Mouse (Mus musculus): ENCODE measurements at regions not wholly inside any gene's neighbourhood (a gene's known extent, or its start where the extent isn't known, plus 50 kb on each side); places are given as distances from the start of the nearest gene placed in this dataset.

- no peak for DNase-seq
These were observed 322.9 kb upstream of the Slco3a1 start for GRCm38 (mm10) chr7:74877466-74877865.

GRCm38 (mm10) chr7:74876667-74877066, 322.1 kb upstream of the Slco3a1 start:
- no peak for DNase-seq

DNA sequence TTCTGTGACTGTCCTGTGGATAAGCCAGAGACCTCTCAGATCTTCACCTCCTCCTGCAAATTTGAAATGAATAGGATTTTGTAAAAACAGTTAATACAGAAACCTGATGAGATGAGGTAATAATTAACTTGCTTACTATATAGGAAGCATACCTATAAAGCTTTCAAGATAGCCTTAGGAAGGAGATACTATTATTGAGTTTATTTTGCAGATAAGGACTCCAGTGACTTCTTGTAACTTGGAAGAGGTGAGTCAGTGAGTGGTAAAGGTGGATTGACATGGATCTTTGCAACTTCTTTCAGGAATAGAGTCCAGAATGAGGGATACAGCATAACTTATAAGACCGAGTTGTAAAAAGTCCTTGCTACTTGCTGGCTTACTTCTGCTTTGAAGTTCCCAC, 315.7 kb upstream of the Slco3a1 start:
- no peak for DNase-seq

GRCm38 (mm10) chr7:74862727-74863126, 308.1 kb upstream of the Slco3a1 start:
- peak; percentile 5 for DNase-seq

DNA sequence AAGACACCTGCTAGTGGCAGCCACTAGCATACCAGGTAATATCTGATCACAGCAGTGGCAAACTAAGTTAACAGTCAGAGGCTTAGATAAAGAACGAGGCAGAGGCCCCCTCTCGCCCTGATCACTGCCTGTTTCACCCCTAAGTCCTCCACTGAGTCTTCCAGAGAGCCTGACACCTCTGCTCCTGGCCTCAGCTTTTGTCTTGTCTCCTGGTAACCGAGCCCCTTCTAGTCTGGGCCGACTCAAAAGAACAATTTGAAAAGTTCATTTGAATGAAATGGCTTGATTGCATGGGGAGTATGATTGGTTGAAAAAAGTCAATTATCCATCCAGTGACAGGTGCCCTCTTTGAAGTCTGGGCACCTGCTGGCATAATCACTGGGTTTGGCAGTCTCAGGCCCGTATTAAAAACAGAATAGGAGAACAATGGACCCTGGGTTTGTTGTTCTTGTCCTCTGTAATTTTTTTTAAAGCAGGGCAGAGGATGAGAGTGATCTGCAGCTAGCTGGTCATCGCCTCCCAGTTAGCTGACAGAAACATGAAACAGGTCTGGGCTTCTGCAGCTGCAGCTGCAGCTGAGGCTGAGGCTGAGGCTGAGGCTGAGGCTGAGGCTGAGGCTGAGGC, 289.8 kb upstream of the Slco3a1 start:
- DNase-seq, result no peak

DNA sequence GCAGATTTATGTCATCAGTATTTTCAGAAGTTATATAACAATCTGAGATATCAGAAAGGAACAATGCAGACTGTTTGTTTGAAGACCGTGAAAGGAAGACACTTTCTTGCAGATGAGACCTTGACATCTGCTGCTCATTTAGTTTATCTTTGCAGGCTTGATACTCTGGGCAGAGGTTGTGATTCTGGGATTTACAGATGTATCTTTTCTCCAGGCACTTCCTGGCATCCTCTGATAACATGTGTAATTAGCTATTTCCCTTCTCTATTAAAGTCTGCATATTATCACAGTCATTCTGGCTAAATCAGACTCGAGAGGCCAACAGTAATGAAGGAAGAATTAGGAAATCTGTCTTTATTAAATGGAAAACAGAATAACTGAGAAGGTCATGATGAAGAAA, 268.7 kb upstream of the Slco3a1 start:
- no peak for DNase-seq

- no peak for DNase-seq
These were observed 238.7 kb upstream of the Slco3a1 start for GRCm38 (mm10) chr7:74793241-74793640.

GRCm38 (mm10) chr7:74788696-74789095, 234.1 kb upstream of the Slco3a1 start:
- no peak for DNase-seq

- DNase-seq, result no peak
These were observed 217.1 kb upstream of the Slco3a1 start for GRCm38 (mm10) chr7:74771435-74772406.

DNA sequence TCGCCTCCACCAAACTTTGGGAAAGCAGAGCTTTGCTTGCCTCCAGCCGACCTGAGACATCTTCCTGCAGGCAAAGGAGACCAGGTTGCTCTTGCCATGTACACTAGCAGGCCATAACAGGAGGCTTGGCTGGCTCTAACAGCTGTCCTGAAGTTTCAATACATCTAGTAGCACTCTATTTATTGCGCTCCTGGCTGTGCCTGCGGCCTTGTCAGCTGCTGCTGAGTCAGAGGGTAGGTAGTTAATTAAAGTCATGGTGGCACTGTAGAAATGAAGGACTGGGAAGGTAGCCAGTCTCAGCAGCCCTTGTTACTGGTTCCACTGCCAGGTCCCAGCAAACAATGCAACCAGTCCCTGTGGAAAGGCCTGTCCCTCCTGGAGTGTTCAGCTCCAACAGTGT, 212.0 kb upstream of the Slco3a1 start:
- DNase-seq, result peak; percentile 49

DNA sequence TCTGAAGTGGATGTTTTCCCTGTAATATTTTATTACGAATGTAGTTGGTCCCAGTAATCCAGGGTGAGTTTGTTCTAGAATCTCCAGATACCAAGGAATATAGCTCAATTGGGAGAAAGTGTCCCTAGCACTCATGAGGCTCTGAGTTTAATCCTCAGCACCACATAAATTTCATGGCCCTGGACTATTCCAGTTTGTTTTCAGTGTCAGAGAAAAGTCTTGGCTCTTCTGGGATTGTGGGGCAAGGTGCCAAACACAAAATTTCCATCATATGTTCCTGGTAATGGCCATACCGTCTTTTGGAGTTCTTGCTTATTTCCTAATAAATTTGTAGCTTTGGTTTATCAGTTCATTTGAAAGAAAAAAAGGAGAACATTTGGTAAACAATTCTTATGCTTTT, 202.9 kb upstream of the Slco3a1 start:
- DNase-seq, result no peak

GRCm38 (mm10) chr7:74747704-74748103, 193.1 kb upstream of the Slco3a1 start:
- no peak for DNase-seq

GRCm38 (mm10) chr7:74734941-74735340, 180.4 kb upstream of the Slco3a1 start:
- DNase-seq, result no peak

GRCm38 (mm10) chr7:74726324-74726991, 171.9 kb upstream of the Slco3a1 start:
- no peak for DNase-seq

DNA sequence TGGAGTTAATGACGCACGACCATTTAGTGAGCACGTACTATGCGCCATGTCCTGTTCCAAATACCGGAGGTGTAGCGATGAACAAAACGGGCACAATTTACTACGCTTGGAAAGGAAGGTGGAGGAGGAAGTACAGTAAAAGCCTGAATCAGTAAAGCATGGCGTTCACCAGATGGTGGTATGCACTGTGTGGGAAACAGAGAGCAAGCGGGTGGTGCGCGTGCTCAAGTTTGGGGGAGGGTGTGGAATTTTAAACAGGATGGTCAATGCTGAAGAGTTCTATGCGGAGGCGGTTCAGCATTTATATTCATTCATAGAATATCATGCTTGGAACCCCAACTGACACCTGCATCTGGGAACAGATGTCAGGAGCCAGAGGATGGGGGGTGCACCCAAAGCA, 164.7 kb upstream of the Slco3a1 start:
- no peak for DNase-seq

DNA sequence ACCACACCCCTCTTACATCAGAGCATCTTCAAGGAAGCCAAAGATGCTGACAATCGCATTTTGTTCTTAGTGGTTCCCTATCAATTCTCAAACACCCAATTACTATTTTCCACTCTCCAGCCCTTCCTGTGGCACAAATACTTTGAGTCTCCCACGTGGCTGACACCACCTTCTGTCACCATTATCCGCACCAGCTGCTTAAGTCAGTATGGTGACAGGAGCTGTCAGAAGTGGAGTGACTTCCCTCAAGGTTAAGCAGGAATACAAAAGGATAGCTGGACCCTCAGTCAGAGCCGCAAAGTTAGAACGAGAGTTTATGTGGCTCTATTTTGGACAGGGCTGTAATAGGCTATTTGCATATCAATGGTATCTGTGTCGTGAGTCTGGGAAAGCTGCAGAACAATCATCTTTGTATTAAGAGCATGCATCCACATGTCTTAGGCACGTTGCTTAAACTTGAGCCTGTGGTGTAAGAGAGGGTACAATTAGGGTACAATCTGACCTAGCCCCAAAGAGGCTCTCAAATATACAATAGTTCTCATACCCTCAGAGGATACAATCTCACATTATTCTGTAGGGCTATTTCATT, 155.5 kb upstream of the Slco3a1 start:
- DNase-seq, result no peak

GRCm38 (mm10) chr7:74709006-74709405, 154.4 kb upstream of the Slco3a1 start:
- DNase-seq, result no peak

DNA sequence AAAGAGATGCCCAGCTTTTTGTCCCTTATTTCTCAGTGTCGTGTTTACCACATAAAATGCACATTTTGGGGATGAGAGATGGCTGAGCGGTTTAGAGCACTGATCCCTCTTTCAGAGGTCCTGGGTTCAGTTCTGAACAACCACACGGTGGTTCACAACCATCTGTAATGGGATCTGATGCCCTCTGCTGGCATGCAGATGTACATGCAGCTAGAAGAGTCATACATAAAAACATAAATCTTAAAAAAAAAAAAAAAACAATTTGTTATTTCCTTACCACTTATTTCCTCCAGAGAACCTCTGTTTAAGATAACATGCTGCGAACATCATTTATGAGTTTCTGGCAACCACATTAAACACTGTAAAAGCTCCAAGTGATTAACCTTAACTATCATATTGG, 149.0 kb upstream of the Slco3a1 start:
- no peak for DNase-seq

GRCm38 (mm10) chr7:74697794-74698354, 143.3 kb upstream of the Slco3a1 start:
- no peak for DNase-seq

DNA sequence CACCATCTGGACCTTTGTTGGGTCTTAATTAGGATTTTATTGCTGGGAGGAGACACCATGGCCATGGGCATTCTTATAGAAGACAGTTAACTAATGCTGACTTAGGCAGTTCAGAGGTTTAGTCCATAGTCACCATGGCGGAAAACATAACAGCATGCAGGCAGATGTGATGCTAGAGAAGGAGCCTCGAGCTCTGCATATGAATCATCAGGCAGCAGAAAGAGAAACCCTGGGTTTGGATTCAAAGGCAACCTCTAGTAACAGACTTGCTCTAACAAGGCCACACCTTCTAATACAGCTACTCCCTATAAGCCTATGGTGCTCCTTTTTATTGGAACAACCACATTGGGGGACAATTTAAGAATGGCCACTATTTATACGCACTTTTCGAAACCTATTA, 141.7 kb upstream of the Slco3a1 start:
- no peak for DNase-seq

DNA sequence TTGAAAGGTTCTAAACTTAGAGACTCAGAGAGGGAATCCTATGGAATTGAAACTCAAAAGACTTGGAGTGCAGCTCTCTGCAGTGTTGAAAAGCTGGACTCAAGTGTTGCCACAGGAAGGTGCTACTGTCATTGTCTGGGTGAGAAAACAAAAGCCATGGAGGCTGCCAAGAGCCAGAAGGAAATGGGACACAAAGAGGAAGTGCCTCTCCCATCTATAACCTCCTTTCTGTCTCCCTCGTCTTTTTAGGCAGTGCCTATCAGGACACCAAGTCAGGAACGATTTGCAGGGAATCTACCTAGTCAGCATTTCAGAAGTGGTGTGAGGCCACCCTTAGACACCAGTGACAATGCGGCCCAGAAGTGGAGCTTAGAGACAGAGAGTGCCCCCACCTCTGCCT, 138.5 kb upstream of the Slco3a1 start:
- peak; percentile 9 for DNase-seq

- no peak for DNase-seq
These were observed 136.1 kb upstream of the Slco3a1 start for GRCm38 (mm10) chr7:74690706-74691105.
